Mouse (Mus musculus): ENCODE measurements around the gene Lrrn2. TPM values are rescaled to one million over a fixed set of nuclear protein-coding genes. Genes with fewer than 3 reads are reported as not detected.
A peak's percentile ranks its signal among the peaks of the same experiment; 100 is the strongest.
"Not testable (repeated sequence)": the region's sequence is repeated elsewhere in the genome, so short reads cannot be mapped to it uniquely, and the experiment has no call there.

Gene Lrrn2
- total RNA-seq, 2 experiments from 2014 or later: 2.4 to 2.8 TPM

- intact Hi-C loops (cut with DNase I): no loop called here
- no peak for DNase-seq
These were observed 48.2 kb downstream of the Lrrn2 start for GRCm38 (mm10) chr1:132928032-132928906.

- DNase-seq: no peak
- intact Hi-C loops (cut with DNase I): no loop called here
These were observed 48.8 kb downstream of the Lrrn2 start for GRCm38 (mm10) chr1:132928907-132929250.

- no peak for DNase-seq
- intact Hi-C loops (cut with DNase I): no loop called here
These were observed 50.2 kb downstream of the Lrrn2 start for GRCm38 (mm10) chr1:132930291-132930690.

- intact Hi-C loops (cut with DNase I): no loop called here
These were observed 52.3 kb downstream of the Lrrn2 start for GRCm38 (mm10) chr1:132932421-132932820.

GRCm38 (mm10) chr1:132934856-132935255, 54.8 kb downstream of the Lrrn2 start:
- DNase-seq: peak; percentile 7 to 10
- intact Hi-C loops (cut with DNase I): no loop called here

More at GRCm38 (mm10) chr1:132932421-132932820, 52.3 kb downstream of the Lrrn2 start:
- DNase-seq: no peak

GRCm38 (mm10) chr1:132937296-132938030, 57.4 kb downstream of the Lrrn2 start:
- intact Hi-C loops (cut with DNase I): no loop called here
- no peak for DNase-seq

- intact Hi-C loops (cut with DNase I): no loop called here
- DNase-seq: no peak
These were observed 58.9 kb downstream of the Lrrn2 start for GRCm38 (mm10) chr1:132938975-132939374.

- intact Hi-C loops (cut with DNase I): no loop called here
These were observed 65.8 kb downstream of the Lrrn2 start for GRCm38 (mm10) chr1:132945826-132946225.

GRCm38 (mm10) chr1:132947811-132948210, 67.7 kb downstream of the Lrrn2 start:
- intact Hi-C loops (cut with DNase I): no loop called here
- DNase-seq: no peak

More at GRCm38 (mm10) chr1:132945826-132946225, 65.8 kb downstream of the Lrrn2 start:
- DNase-seq: no peak

- intact Hi-C loops (cut with DNase I): no loop called here
- no peak for DNase-seq
These were observed 76.7 kb downstream of the Lrrn2 start for GRCm38 (mm10) chr1:132956809-132957208.

GRCm38 (mm10) chr1:132961751-132962150, 81.7 kb downstream of the Lrrn2 start:
- DNase-seq: no peak
- intact Hi-C loops (cut with DNase I): no loop called here

GRCm38 (mm10) chr1:132964106-132964505, 84.0 kb downstream of the Lrrn2 start:
- intact Hi-C loops (cut with DNase I): no loop called here
- DNase-seq: no peak

- no peak for DNase-seq
- intact Hi-C loops (cut with DNase I): loop anchor here (5.0 kb wide), 1 partner anchor 437 kb away; no protein-coding TSS in a partner anchor
These were observed 84.6 kb downstream of the Lrrn2 start for GRCm38 (mm10) chr1:132964691-132965090.

GRCm38 (mm10) chr1:132968659-132969058, 88.6 kb downstream of the Lrrn2 start:
- DNase-seq: peak; percentile 58 to 72
- intact Hi-C loops (cut with DNase I): loop anchor here (1.0 to 5.0 kb wide), 2 partner anchors 209 to 441 kb away; no protein-coding TSS in a partner anchor

GRCm38 (mm10) chr1:132977402-132977801, 97.3 kb downstream of the Lrrn2 start:
- intact Hi-C loops (cut with DNase I): no loop called here
- no peak for DNase-seq

- intact Hi-C loops (cut with DNase I): no loop called here
- DNase-seq: no peak
These were observed 101.2 kb downstream of the Lrrn2 start for GRCm38 (mm10) chr1:132981232-132981631.

GRCm38 (mm10) chr1:132982728-132983127, 102.7 kb downstream of the Lrrn2 start:
- intact Hi-C loops (cut with DNase I): loop anchor here (1.0 kb wide), 1 partner anchor 224 kb away; no protein-coding TSS in a partner anchor
- DNase-seq: peak; percentile 41 to 49

- intact Hi-C loops (cut with DNase I); DNase-seq: not testable (repeated sequence)
These were observed 108.7 kb downstream of the Lrrn2 start for GRCm38 (mm10) chr1:132988556-132989459.
